Mouse (Mus musculus) C2C12 (cell line): ENCODE data around the gene Zfyve28. TPM values are rescaled to one million over a fixed set of nuclear protein-coding genes. Genes with fewer than 3 reads are reported as not detected.

Experiments used
- H3K27me3 ChIP-seq: one replicate; pipeline ENCODE4 v1.6.1; 2011; ENCODE audit not compliant: control insufficient read depth, insufficient read depth, insufficient read length
- H3K36me3 ChIP-seq: one replicate; pipeline ENCODE4 v1.6.1; 2011; ENCODE audit not compliant: control insufficient read depth, insufficient read depth
- H3K4me3 ChIP-seq: one replicate; pipeline ENCODE4 v1.5.1; 2011; ENCODE audit warnings: mild to moderate bottlenecking, control low read depth; ENCODE audit not compliant: poor library complexity, insufficient read depth, severe bottlenecking
- H3K79me2 ChIP-seq: one replicate; pipeline ENCODE4 v1.6.1; 2011; ENCODE audit not compliant: control insufficient read depth, insufficient read depth
- H3K79me3 ChIP-seq: one replicate; pipeline ENCODE4 v1.6.1; 2011; ENCODE audit warnings: low read depth, control low read depth
- H3ac ChIP-seq: one replicate; pipeline ENCODE3; 2011; ENCODE audit warnings: low read depth; ENCODE audit not compliant: control insufficient read depth, insufficient read length
- CEBPB ChIP-seq: IDR thresholded peaks from one replicate; pipeline ENCODE4 v1.6.1; 2011; ENCODE audit warnings: low read depth, mild to moderate bottlenecking, control low read depth, moderate library complexity
- CTCF ChIP-seq: IDR thresholded peaks from one replicate; pipeline ENCODE4 v1.5.1; 2011; ENCODE audit not compliant: control insufficient read depth, insufficient read depth, insufficient read length
- FOSL1 ChIP-seq: IDR thresholded peaks from one replicate; pipeline ENCODE4 v1.8.0; 2011; ENCODE audit warnings: mild to moderate bottlenecking, low read length; ENCODE audit not compliant: poor library complexity, insufficient read depth, severe bottlenecking
- MAX ChIP-seq: IDR thresholded peaks from one replicate; pipeline ENCODE4 v1.6.1; 2011; ENCODE audit warnings: mild to moderate bottlenecking, control low read depth
- MYOD1 ChIP-seq: IDR thresholded peaks from one replicate; pipeline ENCODE4 v1.6.1; 2011; ENCODE audit warnings: low read depth; ENCODE audit not compliant: control insufficient read depth, insufficient read length
- MYOG ChIP-seq: IDR thresholded peaks from one replicate; pipeline ENCODE4 v1.6.1; 2011; ENCODE audit not compliant: control insufficient read depth, insufficient read length; ENCODE audit errors: extremely low read depth
- USF1 ChIP-seq: IDR thresholded peaks from one replicate; pipeline ENCODE4 v1.6.1; 2011; ENCODE audit warnings: low read depth, mild to moderate bottlenecking, control low read depth, moderate library complexity
- polyA plus RNA-seq: library from polyadenylated mRNA; unstranded; fragments of >200 nt; fragmentation: generic; extraction: Trizol; gene quantifications from one replicate; pipeline ENCODE4 v1.2.1, GENCODE M21; 2012; ENCODE audit warnings: missing spikeins

The Zfyve28 gene
- polyA plus RNA-seq, 1 experiment = 0.09 TPM

DNA sequence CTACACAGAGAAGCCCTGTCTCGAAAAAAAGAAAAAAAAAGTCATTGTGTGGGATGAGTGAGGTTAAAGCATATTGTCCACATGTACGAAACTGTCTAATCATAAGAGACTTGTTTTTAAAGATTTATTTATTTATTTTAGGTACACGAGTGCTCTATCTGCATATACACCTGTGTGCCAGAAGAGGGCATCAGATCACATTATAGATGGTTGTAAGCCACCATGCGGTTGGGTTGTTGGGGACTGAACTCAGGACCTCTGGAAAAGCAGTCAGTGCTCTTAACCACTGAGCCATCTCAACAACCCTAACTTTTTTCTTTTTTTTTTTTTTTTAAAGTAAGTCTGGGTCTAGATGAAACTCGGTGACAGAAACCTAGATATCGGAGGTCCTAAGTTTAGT, 5.1 kb upstream of the Zfyve28 start:
- Histone ChIP-seq H3ac (no peak overlapping the region), H3K79me3 (no peaks in the 10 kb centered on the region), H3K79me2 (no peaks in the 10 kb centered on the region), H3K27me3 (peaks cover 52% of the 10 kb centered on the region), H3K36me3 (no peaks in the 10 kb centered on the region), H3K4me3 (no peak overlapping the region)
- TF ChIP-seq MYOD1 (no peak), MAX (no peak), USF1 (no peak), FOSL1 (no peak), CTCF (no peak), CEBPB (no peak), MYOG (no peak)

DNA sequence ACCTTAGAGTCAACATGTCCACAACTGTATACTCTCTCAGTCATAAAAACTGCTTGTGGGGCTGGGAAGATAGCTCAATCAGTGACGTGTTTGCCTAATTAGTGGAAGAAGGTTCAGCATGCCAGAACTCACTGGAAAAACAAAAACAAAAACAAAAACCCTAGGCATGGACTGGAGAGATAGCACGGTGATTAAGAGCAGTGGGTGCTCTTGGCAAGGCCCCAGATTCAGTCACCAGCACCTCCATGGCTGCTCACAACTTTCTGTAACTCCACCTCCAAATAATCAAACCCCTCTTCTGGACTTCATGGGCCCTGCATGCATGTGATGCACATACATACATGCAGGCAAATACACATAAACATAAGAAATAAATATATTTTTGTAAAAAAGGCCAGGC, 1.0 kb upstream of the Zfyve28 start:
- H3K4me3 ChIP-seq = no peak overlapping the region
- no peak overlapping the region for H3ac ChIP-seq
- no peaks in the 10 kb centered on the region for H3K79me2 ChIP-seq
- TF ChIP-seq MYOD1 (no peak), MAX (no peak), USF1 (no peak), CTCF (no peak), FOSL1 (no peak)
- H3K79me3 ChIP-seq = no peaks in the 10 kb centered on the region
- H3K27me3 ChIP-seq = peaks cover 54% of the 10 kb centered on the region
- H3K36me3 ChIP-seq = no peaks in the 10 kb centered on the region

DNA sequence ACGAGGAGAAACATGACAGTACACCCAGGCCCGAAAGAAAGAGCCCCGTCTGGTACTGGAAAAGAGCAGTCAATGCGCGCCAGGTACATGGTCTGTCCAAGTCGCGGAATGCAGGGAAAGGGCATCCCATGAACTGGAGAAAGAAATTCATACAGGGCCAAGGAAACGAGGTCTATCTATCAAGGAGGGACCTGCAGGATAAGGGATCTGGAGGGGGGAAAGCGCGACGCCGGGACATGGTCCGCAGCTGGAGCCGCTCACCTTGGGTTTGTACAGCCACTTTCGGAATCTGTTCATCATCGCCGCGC, 457 bp downstream of the Zfyve28 start:
- Histone ChIP-seq H3ac (no peak overlapping the region), H3K79me3 (no peaks in the 10 kb centered on the region), H3K27me3 (peaks cover 54% of the 10 kb centered on the region), H3K36me3 (no peaks in the 10 kb centered on the region), H3K79me2 (no peaks in the 10 kb centered on the region), H3K4me3 (no peak overlapping the region)
- TF ChIP-seq FOSL1 = no peak
- no peak for TF ChIP-seq MYOG
- TF ChIP-seq MYOD1 = no peak
- no peak for TF ChIP-seq CEBPB
- TF ChIP-seq MAX = no peak
- no peak for TF ChIP-seq USF1
- no peak for TF ChIP-seq CTCF

DNA sequence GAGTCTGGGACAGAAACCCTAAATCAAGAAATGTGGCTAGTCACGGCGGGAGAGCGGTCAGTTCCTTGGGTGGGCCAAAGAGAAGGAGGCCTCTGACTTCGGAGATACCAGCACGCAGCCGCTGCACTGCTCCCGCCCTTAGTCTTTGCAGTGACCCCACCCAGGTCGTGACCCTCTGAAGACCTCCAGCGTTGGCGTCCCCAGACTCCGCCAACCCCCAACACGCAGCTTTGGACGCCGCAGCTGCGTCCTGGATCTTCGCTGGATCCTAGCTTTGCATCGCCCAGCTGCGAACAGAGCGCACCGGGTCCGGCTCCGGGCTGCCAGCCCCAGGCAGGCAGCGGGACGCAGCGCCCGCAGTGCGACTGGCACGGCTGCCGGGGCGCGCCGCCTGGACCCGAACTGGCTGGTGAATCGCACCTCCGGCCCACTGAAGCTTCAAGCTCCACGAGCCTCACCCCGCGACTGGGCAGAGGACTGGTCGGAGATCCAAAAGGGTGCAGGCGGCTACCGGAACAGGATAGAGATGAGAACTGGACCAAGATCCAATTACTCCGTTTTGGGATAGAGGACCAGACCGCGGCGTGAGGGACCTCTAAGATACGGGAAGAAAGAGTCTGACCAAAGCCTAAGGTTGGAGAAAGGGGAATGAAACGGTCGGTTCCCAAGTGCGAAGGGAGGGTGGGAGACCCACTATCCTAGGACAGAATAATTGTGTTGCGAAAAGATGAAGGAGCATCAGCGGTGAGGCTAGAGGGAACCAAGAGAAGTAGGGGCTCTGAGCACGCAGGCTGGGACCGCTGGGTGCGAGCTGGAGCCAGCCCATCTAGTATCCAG, 1.0 kb downstream of the Zfyve28 start:
- TF ChIP-seq FOSL1 = no peak
- TF ChIP-seq MYOG = no peak
- TF ChIP-seq CEBPB = no peak
- TF ChIP-seq MAX = no peak
- no peak for TF ChIP-seq MYOD1
- no peaks in the 10 kb centered on the region for H3K79me2 ChIP-seq
- H3K27me3 ChIP-seq = peaks cover 52% of the 10 kb centered on the region
- H3K4me3 ChIP-seq = no peak overlapping the region
- no peaks in the 10 kb centered on the region for H3K79me3 ChIP-seq
- no peaks in the 10 kb centered on the region for H3K36me3 ChIP-seq
- H3ac ChIP-seq = no peak overlapping the region

DNA sequence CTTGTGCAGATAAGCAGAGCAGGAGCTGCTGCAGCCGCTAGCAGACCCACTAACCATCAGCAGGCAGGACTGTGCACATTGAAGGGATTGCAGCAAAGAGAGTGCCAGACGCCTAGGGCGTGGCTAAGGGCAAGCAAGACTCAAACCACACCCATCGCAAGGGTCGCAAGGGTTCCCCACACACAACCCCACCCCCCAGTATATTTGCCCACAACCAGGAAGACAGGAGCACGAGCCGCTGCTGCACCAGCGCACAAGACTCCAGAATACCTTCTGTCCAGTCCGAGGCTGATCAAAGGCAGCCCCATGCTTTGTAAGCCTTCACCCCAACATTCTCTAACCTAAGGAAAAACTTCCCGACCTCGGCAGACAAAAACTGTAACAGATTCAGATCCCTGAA, 1.7 kb downstream of the Zfyve28 start:
- peaks cover 48% of the 10 kb centered on the region for H3K27me3 ChIP-seq
- no peaks in the 10 kb centered on the region for H3K79me3 ChIP-seq
- no peaks in the 10 kb centered on the region for H3K36me3 ChIP-seq
- no peak overlapping the region for H3K4me3 ChIP-seq
- no peak overlapping the region for H3ac ChIP-seq
- no peaks in the 10 kb centered on the region for H3K79me2 ChIP-seq
- TF ChIP-seq MYOD1 = no peak
- TF ChIP-seq USF1 = no peak
- no peak for TF ChIP-seq MYOG
- TF ChIP-seq CTCF = no peak
- TF ChIP-seq MAX = no peak
- TF ChIP-seq FOSL1 = no peak
- TF ChIP-seq CEBPB = no peak

DNA sequence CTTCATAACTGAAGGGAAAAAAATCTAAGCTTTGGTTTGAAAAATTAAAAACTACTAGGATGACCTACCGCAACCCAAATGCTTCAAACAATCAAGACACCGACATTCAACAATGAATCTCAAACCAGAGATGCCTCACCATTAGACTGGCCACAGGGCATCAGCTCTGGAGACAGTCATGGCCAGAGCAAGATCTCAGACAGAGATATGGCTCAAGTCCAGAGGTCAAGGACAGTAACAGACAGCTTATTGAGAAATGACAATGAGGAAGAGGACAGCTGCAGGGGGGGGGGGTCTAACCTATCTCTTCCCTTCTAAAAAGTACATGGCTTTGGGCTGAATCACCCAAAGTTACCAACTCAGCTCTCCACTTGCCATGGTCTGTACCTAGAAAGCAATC, 3.0 kb downstream of the Zfyve28 start:
- Histone ChIP-seq H3K36me3 (no peaks in the 10 kb centered on the region), H3K27me3 (peaks cover 40% of the 10 kb centered on the region), H3ac (no peak overlapping the region), H3K4me3 (no peak overlapping the region), H3K79me3 (no peaks in the 10 kb centered on the region), H3K79me2 (no peaks in the 10 kb centered on the region)
- TF ChIP-seq FOSL1 (no peak), USF1 (no peak), CEBPB (no peak), CTCF (no peak), MYOG (no peak), MAX (no peak), MYOD1 (no peak)
